Mouse (Mus musculus) adrenal gland, adult 18-20 months (tissue): ENCODE results near the gene Ank2. TPM values are rescaled to one million over a fixed set of nuclear protein-coding genes. Genes with fewer than 3 reads are reported as not detected.
A peak's percentile ranks its signal among the peaks of the same experiment; 100 is the strongest.
"Not testable (repeated sequence)": the region's sequence is repeated elsewhere in the genome, so short reads cannot be mapped to it uniquely, and the experiment has no call there.

Experiments used
- DNase-seq, 2 experiments: peaks; one replicate each; pipeline ENCODE4 v3.0.0; 2021 to 2022; ENCODE audit warnings: low spot score in 2 of 2
- total RNA-seq, 2 experiments: library from RNA; stranded (reverse); gene quantifications; 1 replicate in 1 of 2; 2 replicates in 1 of 2; pipeline ENCODE4 v1.2.3; 2021

The Ank2 gene
- total RNA-seq, 2 experiments from 2014 or later, result 31.1 to 47.3 TPM

DNA sequence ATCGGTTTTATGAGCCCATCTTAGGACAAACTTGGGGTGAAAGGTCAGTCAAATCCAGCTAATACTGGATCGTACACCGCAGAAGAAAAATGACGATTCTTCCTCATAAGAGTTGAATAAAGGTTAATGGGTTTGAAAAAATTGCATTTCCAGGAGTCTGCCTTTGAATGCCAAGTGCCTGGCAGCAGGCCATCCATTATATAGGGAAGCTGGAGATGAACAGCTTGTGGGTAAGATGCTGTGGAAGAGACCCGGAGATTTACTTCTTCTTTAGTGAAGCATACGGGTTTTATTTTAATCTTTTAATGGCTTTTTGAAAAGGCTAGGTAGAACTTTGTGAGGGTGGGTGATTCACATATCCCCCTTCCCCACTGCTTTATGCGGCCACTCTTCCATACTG is 11.8 kb downstream of the Ank2 start:
- no peak for DNase-seq

DNA sequence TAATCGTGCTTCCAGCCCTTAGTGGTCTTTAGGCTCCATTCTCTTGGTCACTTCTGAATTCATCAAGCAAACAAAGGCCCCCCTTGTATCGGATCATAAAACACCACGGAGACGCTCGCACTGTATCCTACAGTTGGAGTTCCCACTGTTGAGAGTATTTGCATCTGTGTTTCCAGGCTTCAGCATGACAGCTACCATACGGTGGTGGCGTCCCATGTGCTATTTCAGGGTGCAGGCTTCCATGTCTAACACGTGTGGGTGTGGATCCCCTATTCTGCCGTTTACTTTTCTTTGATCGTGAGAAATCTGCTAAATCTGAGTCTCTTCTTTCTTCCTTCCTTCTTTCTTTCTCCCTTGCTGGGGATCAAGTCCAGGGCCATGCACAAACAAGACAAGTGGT is 14.0 kb downstream of the Ank2 start:
- DNase-seq, result no peak

DNA sequence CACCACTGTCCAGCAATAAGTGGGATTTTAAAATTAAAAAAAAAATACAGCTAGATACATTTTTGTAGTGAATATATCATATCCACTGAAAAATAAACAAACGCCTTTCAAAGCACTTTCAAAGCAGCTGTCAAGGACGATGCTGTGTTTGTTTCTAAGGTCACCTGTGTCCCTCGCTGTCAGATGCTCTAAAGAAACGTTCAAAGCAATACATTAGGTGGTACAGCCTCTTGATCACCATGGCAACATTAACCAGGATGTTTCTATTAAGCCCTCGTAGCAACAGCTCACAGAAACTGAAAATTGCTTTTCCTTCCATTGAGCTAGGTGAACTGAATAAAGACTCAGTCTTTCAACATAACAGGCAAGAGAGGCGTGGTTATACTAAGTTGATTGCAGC is 17.5 kb downstream of the Ank2 start:
- no peak for DNase-seq

DNA sequence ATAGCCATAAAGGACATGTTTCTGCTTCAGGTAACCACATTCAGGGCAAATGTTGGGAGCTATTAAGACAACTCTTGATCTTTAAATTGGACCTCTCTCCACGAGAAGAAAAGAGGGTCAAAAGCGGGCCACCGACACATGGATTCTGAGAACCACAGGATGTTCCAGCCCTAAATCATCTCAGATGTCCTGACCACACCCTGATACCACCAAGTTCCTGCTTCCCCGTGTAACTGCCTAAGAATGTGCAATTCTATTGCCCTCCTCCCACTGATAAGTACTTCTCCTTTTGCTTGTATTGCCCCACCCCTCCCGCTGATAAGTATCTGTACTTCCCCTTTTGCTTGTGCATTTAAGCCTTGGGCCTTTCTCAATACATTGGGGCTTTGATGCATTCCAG is 18.8 kb downstream of the Ank2 start:
- not testable (repeated sequence) for DNase-seq

DNA sequence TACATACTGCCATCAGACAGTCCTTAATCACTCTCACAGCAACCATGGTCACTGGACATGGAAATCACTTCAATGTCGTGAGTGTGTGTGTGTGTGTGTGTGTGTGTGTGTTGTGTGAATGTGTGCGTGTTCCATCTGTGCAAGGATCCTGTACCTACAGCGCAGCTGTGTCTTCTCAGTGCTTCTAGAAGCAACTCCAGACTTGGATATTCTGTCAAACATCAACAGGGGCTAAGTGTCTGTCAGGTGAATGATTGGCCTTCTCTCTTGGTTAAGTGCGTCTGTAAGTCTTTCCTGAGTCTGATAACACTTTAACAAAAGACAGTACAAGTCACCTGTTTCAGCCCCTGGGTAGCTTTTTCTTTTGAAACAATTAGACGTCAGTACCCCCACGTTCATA is 25.0 kb downstream of the Ank2 start:
- no peak for DNase-seq

DNA sequence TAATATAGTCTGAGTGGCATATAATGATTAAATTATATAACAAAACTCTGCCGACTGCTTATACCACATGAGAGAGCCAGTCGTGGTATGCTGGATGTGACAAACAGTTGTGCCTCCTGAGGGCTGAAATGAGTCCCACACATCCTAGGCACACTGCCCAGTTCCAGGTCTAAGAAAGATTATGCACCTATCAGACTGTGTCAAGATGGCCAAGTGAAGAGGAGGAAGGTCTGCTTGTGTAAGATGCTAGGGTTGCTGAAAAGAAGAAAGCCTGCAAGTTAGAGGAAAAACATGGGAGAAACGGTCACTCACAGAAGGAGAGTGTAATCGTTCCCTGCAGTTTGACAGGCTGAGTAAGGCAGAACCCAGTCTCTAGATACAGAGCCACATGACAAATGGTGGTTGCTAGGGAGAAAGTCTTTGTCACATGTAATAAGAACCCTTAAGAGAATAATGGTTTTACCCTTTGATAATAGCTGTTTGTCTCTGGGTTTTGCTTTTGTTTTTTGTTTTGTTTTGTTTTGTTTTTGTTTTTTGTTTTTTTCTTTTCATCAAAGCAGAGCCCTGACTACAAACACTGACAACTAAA is 29.9 kb downstream of the Ank2 start:
- DNase-seq, result no peak

DNA sequence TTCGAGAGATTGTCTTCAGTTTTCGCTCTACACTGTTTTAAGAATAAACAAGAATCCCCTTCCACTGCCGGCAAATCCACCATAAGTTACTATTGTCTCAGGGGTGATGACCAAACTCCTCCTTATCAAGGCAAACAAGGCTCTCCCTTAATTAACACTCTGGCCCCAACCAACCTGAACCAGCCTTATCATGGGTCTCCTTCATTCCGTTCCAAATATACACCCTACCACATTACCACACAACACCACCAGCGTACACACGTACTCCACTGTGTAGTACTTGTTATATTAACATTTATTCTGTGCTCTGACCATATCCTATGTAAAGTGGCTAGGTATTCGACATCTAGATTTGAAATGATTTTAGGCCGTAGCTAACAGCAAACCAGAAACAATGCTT is 30.6 kb downstream of the Ank2 start:
- DNase-seq, result no peak

DNA sequence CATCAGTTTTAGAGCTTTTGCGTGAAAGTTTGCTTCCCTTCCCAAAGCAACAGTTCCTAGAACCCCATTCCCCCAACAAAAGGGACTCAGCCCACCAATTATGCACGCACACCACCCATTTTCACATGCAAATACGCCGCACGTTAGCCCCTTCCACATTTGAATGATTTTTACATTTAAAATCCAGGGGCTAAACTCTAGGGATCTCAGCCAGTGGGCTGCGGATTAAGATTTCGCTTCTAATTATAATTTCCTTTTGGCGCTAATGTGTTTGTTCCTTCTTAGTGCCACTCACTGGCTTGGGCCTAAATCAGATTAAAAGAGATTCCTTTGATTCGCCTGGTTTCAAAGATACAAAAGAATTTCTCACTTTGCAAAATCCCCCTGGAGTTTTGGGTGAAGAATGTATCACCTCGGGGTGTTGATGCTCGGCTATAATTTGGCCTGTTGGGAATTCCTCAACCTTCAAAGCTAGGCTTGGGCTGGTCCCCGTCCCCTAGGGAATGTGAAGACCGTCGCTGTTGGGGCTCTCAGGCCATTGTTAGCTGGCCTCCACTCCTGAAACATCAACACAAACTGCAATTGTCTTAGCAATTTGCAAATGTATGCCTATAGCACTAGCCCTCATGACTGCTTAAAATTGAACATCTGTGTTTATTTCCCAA is 35.2 kb downstream of the Ank2 start:
- no peak for DNase-seq

DNA sequence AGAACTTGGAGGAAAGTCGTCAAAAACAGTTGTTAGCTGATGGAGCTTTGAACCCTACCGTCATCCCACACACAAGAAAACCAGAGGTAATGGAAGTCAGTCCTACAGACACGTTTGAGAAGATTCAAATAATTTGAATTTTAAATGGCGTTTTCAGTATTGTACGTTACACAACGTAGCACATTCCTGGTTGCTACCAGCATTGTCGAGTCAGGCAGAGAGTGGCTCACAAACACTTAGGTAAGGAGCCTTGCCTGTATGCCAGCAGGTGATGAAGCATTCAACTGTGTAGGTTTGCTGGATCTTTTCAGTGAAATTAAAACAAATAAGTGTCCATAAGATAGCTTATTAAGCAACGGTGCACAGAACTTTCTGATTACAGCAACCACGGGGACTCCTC is 36.0 kb downstream of the Ank2 start:
- no peak for DNase-seq

DNA sequence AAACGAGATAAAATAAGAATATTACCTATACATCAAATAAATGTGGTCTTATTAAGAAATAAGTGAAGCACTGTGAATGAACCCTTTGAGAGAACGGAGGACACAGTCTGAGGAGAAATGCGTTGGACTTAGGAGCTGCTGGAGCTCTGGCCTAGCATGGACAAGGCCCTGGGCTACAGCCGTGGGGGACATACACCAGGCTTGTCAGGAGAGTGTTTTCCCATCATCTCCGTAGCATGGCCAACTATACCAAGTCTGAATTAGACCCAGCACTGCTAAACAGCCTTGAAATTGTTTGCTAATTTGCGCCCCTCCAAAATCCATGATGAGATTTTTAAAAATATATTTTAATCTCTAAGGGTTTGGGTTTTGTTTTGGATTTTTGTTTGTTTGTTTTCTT is 36.7 kb downstream of the Ank2 start:
- DNase-seq, result no peak

DNA sequence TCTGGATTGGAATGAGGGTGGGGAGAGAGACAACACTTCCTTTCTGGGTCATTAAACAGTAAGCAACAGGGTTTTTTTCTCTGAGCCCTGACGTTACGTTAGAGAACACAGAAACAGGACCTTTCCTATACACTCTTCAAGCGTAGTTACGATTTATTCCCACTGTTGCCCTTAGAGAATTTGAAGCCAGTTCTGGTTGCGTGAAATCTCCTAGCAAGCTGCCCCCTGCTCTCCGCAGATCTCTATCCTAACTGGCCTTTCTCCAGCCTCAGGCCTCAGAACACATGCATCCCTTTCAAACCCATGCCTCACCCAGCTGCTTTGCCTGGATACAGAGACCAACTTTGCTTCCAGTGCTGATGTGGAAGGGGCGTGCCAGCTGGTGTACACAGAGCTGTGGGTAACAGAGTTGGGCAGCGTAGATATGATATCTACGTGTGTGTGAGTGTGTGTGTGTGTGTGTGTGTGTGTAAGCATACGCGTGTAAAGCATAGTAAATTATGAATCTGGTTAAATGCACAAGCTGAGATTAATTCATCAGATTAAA is 38.2 kb downstream of the Ank2 start:
- no peak for DNase-seq

DNA sequence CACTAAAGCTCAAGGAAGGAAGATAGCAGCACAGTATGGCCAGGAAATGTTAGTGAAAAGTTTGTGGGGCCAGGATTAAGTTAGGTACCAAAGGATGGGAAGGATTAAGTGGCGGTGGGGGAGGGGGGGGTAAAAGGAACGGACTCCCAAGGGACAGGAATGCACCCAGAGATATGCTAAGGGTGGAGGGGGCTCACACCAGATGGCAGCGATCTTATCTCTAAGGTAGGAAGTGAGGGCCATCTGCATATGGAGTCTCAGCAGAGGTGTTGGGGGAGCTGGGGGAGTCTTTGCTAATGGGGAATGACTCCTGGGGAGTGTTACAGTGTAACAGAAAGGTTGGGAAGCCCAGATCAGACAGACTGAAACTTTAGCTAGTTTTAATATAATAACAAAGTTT is 39.3 kb downstream of the Ank2 start:
- no peak for DNase-seq

DNA sequence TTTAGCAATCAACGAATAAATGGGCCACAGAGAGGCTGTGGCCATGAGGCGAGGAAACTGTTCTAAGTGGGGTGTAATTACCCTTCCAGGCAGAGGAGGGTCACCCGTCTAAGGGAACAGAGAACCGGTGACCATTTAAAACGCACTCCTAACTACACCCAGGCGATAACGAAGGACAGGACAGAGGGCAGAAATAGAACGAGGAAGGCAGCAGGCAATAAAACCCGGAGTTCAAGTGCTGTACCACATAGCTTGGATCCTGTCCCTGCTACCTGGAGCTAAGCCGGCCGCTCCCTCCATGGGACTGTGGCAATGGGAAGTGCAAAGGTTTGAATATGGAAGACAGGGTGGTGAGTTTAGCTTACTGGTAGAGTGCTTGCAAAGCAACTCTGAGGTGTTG is 40.2 kb downstream of the Ank2 start:
- DNase-seq, result no peak

DNA sequence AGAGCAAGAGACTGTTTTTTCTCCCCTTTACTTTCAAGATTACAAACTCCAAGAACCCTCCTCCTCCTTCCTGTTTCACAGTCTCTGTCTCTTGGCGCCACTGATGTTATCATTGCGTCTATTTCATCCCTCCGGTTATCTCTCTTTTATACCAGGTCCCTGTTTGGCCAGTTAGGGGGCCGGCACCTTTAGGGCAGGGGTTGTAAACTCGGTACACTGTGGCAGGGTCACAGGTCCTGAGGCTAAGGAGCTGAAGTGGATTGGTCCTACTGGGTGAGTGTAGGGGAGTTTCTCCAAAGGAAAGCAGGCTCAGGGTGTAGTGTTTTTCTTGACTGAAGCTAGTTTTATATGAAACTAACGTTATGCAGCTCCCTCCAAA is 40.7 kb downstream of the Ank2 start:
- DNase-seq, result no peak

DNA sequence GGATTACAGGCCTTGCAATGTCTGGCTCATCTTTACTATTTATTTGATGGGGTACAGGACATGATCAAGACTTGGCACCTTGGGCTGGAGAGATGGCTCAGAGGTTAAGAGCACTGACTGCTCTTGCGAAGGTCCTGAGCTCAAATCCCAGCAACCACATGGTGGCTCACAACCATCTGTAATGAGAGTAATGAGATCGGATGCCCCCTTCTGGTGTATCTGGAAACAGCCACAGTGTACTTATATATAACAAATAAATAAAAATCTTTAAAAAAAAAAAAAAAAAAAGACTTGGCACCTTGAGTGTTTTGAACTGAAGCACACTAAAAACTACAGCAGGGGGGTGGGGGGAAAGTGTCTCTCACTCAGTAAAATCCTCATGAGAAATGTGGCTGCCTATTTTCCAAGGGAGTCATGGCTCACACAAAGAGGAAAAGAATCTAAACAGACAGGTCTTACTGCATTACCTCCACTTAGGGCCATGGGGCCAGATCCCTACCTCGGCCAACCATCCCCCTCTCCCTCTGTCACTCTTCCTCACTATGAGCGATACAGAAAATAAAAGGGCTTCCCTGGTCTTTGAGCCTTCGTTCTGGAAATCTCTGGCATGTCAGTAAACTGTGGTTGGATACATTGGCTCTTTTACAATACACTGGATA is 41.3 kb downstream of the Ank2 start:
- DNase-seq, result no peak

DNA sequence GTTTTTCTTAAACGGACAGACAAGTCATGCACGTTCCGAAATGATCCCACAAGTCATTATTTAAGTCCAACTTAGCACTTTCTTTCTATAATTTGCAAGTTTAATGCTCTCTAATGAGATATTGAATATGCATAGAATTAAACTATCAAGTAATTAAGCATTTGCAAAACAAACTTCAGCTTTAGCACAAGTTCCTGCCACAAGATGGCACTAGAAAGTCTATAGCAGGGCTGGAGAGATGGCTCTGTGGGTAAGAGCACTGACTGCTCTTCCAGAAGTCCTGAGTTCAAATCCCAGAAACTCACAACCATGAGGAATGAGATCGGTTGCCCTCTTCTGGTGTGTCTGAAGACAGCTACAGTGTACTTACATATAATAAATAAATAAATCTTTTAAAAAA is 45.4 kb downstream of the Ank2 start:
- DNase-seq, result no peak

DNA sequence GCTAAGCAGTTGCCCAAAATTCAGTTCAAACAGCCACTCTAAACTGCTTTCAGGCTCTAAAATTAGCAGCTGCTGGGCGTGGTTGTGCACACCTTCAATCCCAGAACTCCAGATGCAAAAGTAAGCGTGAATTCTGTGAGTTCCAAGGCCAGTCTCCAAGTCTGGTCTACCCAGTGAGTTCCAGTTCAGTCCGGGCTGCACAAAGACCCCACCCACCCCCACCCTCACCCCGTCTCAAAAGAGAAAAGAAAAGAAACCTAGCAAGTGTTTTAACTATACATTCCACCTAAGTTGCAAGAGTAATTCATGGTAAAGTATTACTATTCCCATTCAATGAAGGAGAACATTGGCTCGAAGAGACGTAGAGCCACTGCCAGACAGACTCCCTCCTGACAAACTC is 45.9 kb downstream of the Ank2 start:
- DNase-seq, result no peak

DNA sequence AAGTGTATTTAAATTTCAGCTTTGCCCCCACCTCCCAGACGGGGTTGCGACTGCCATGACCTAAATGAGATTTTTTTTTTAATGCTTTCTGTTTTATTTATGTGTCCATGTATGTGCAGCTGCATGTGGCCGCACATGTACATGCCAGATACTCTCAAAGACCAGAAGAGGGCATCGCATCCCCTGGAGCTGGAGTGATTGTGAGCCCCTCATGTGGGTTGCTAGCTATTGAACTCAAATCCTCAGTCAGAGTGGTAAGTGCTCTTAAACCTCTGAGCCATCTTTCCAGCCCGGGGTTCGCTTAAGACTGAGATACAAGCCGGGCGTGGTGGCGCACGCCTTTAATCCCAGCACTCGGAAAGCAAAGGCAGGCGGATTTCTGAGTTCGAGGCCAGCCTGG is 46.9 kb downstream of the Ank2 start:
- no peak for DNase-seq

DNA sequence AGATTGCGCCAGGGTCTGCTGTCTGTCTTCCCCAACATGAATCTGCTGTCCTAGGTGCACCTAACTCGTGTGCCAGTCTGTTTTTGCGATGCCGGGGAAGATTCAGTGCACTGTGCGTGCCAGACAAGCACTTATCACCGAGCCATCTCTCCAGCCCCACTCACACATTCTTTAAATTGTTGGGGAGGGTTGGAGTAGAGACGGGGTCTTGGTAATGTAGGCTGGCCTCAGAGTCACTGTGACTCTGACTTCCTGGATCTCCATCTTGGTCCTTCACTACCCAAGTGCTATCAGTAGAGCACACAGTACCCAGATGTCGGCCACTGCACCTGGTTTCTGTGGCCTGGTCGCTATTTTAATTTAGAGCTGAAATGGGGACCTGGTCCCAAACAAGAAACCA is 47.4 kb downstream of the Ank2 start:
- DNase-seq, result no peak

DNA sequence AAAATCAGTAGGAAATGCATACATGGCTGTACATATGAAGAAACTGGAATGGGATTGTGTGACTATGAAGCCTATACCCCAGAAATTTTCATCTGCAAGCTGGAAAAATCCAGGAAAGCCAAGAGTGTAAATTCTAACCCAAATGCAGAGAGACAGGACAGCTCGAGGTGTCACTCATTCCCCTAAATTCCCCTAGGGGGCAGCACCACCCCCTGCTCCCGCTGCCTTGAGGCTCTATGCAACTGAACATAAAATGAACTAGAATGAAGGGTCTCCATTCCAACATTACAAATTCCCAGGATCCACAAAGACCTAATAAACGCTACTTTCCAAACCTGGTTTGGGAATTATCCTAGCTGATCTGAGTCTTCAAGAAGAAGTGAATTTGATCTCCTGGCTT is 48.1 kb downstream of the Ank2 start:
- DNase-seq, result peak; percentile 31 to 38

DNA sequence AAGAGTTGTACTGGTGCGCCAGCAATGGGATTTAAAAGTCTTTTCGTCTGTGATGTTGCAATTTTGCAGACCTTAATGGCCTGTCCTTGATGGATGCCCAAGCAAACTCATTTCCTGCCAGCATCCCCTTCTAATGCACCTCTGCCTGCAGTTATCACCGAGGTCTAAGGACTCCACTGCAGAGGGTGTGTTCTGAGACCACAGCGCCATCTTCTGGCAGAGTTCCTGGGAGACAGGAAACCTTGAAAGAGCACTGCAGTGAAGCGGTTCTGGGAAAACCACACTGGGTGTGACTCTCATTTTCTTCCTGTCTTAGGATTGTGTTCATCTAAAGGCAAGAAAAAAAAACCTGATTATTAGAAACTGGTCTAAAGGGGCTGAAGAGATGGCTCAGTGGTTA is 53.0 kb downstream of the Ank2 start:
- DNase-seq, result peak; percentile 56 to 60

DNA sequence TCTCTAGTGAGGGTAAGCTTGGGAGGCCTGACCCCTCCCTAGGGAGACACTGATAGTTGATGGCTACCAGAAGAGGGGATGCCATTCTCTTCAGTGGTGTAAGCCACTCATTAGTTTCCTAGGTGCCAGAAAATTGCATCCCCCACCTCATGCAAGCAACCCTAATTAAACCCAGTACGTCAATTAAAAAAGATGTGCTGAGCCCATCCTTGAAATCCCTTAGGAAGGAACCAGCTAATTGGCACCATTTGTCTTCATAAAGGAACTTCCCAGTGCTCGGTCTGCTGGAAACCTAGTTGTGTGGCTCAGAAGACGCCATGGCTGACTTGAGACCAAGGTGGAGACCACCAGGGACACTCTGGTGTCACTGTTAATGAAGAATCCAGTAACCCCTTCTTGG is 65.9 kb downstream of the Ank2 start:
- no peak for DNase-seq

DNA sequence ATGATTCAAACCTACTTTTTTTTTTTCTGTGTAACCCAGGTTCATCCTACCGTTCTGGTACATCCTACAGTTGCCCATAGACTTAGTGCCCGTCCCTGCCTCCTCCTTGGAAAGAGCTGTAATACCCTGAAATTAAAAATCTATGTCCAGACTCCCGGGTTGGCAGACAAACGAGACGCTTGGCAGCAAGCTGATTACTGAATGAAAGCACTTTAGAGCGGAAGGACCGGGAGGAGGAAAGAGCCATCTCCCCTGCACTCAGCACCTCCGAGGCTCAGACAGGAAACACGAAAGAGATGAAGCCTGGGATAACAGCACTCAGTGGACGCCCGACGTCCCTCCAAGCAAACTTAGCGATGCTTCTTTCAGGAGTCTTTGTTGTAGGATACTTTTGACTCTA is 69.3 kb downstream of the Ank2 start:
- no peak for DNase-seq
